ENCODE assay signal across 22 mouse cellular contexts in genomic region chr5:139572526-139572925, GRCm38 (mm10). TPM values are rescaled to one million over a fixed set of nuclear protein-coding genes. Genes with fewer than 3 reads are reported as not detected.
DNase-seq lines count a peak whose midpoint lies in the region; ATAC-seq and TF ChIP-seq lines count a peak whose summit lies in the region.
"Had no signal": no experiment of that assay in that cellular context is flagged by ENCODE, and none has a peak within 500 bp of the region (broad histone marks: within the 10 kb centered on the region; RNA-seq: fewer than 3 reads in every experiment).

No protein-coding gene starts in this region.

- H3K27me3 ChIP-seq in kidney, postnatal 0 days (ENCODE audit: insufficient read depth, low read length), result no peaks in the 10 kb centered on the region
- H3K27me3 ChIP-seq in midbrain, embryonic 14.5 days (ENCODE audit: control insufficient read depth, insufficient read depth, low read length), result 0 out of 2 replicates have a peak, but pooled peaks cover 3% of the 10 kb centered on the region
- peaks cover 12% of the 10 kb centered on the region for H3K27me3 ChIP-seq in midbrain, embryonic 13.5 days
- peaks cover 13% of the 10 kb centered on the region; the same call in 1 of the 2 replicates for H3K27me3 ChIP-seq in neural tube, embryonic 12.5 days (replicated peaks)

- 0 out of 2 replicates have a peak overlapping the region, but pooled peaks have one; percentile 14 for H3K27ac ChIP-seq in kidney, postnatal 0 days
- H3K27ac ChIP-seq in midbrain, embryonic 14.5 days (replicated peaks; ENCODE audit: low read depth, low read length), result no peak overlapping the region
- no peak overlapping the region for H3K27ac ChIP-seq in midbrain, embryonic 13.5 days
- no peak overlapping the region for H3K27ac ChIP-seq in neural tube, embryonic 12.5 days
- H3K27ac ChIP-seq: embryonic facial prominence, embryonic 12.5 days; gastrocnemius, adult 2 months; hindbrain, embryonic 15.5 days; limb, embryonic 15.5 days; stomach, postnatal 0 days had no signal

- H3K36me3 ChIP-seq in kidney, postnatal 0 days (ENCODE audit: insufficient read depth, low read length), result no peaks in the 10 kb centered on the region
- no peaks in the 10 kb centered on the region for H3K36me3 ChIP-seq in midbrain, embryonic 14.5 days (ENCODE audit: control insufficient read depth, insufficient read depth, low read length)
- 0 out of 2 replicates have a peak, but pooled peaks cover 5% of the 10 kb centered on the region for H3K36me3 ChIP-seq in midbrain, embryonic 13.5 days
- H3K36me3 ChIP-seq in neural tube, embryonic 12.5 days, result no peaks in the 10 kb centered on the region
- H3K36me3 ChIP-seq: embryonic facial prominence, embryonic 12.5 days; hindbrain, embryonic 15.5 days; limb, embryonic 15.5 days had no signal

- H3K9me3 ChIP-seq in kidney, postnatal 0 days (replicated peaks; ENCODE audit: low read length), result no peaks in the 10 kb centered on the region
- 0 out of 2 replicates have a peak, but pooled peaks cover 4% of the 10 kb centered on the region for H3K9me3 ChIP-seq in midbrain, embryonic 14.5 days (ENCODE audit: control insufficient read depth, low read length)
- H3K9me3 ChIP-seq in midbrain, embryonic 13.5 days, result no peaks in the 10 kb centered on the region; the same call in 1 of the 2 replicates
- peaks cover 8% of the 10 kb centered on the region; the same call in 1 of the 2 replicates for H3K9me3 ChIP-seq in neural tube, embryonic 12.5 days
- H3K9me3 ChIP-seq: embryonic facial prominence, embryonic 12.5 days; hindbrain, embryonic 15.5 days; limb, embryonic 15.5 days had no signal

- peak; percentile 93 for DNase-seq in kidney, postnatal 0 days (ENCODE audit: low spot score)
- DNase-seq in kidney, adult 9 months, result no peak
- peak; percentile 40 for DNase-seq in midbrain, embryonic 14.5 days
- peak; percentile 66 for DNase-seq in embryo, embryonic 11 days
- DNase-seq in right cerebral cortex, postnatal 14 days, result no peak
- DNase-seq: adrenal gland, postnatal 25 days; cerebellum, adult 9-10 months; gastrocnemius, adult 2 months; heart, adult 18-20 months; lung, adult 18-20 months; thymus, postnatal 14 days had no signal

- H3K4me2 ChIP-seq in kidney, postnatal 0 days (ENCODE audit: low read length), result no peak overlapping the region
- H3K4me2 ChIP-seq in midbrain, embryonic 14.5 days (ENCODE audit: low read length), result no peak overlapping the region
- H3K4me2 ChIP-seq in midbrain, embryonic 13.5 days (replicated peaks), result no peak overlapping the region
- peak overlapping the region; percentile 22; the same call in 1 of the 2 replicates for H3K4me2 ChIP-seq in neural tube, embryonic 12.5 days (replicated peaks)
- H3K4me2 ChIP-seq: embryonic facial prominence, embryonic 12.5 days; hindbrain, embryonic 15.5 days; limb, embryonic 15.5 days had no signal

- no peak overlapping the region for H3K4me3 ChIP-seq in kidney, postnatal 0 days (replicated peaks; ENCODE audit: low read depth, low read length)
- no peak overlapping the region for H3K4me3 ChIP-seq in midbrain, embryonic 14.5 days (replicated peaks; ENCODE audit: low read depth, low read length)
- H3K4me3 ChIP-seq in midbrain, embryonic 13.5 days (replicated peaks), result no peak overlapping the region
- H3K4me3 ChIP-seq in neural tube, embryonic 12.5 days, result no peak overlapping the region
- H3K4me3 ChIP-seq: embryonic facial prominence, embryonic 12.5 days; gastrocnemius, adult 2 months; hindbrain, embryonic 15.5 days; limb, embryonic 15.5 days had no signal

- H3K9ac ChIP-seq in kidney, postnatal 0 days (ENCODE audit: low read depth, low read length), result no peak overlapping the region
- H3K9ac ChIP-seq in midbrain, embryonic 14.5 days (replicated peaks; ENCODE audit: low read length), result no peak overlapping the region
- H3K9ac ChIP-seq in midbrain, embryonic 13.5 days (replicated peaks), result no peak overlapping the region
- no peak overlapping the region for H3K9ac ChIP-seq in neural tube, embryonic 12.5 days
- H3K9ac ChIP-seq: embryonic facial prominence, embryonic 12.5 days; hindbrain, embryonic 15.5 days; limb, embryonic 15.5 days had no signal

- peak; percentile 70; the same call in 1 of the 2 replicates for ATAC-seq in kidney, postnatal 0 days (replicated peaks; ENCODE audit: low FRiP score, low read depth)
- ATAC-seq in midbrain, embryonic 14.5 days (ENCODE audit: low FRiP score, low TSS enrichment), result no peak
- ATAC-seq in midbrain, embryonic 13.5 days, result no peak
- ATAC-seq in neural tube, embryonic 12.5 days (ENCODE audit: low FRiP score, low read depth), result no peak
- ATAC-seq: activated CD4-positive, CD25-positive, alpha-beta regulatory T cell, adult 4 months; forebrain, embryonic 14.5 days; intestine, postnatal 0 days had no signal

- WGBS in kidney, postnatal 0 days, result 4% methylated on average over 7 of the region's 7 CpGs
- 18% methylated on average over 7 of the region's 7 CpGs for WGBS in midbrain, embryonic 14.5 days
- 23% methylated on average over 7 of the region's 7 CpGs for WGBS in midbrain, embryonic 13.5 days
- WGBS in neural tube, embryonic 12.5 days, result 6% methylated on average over 7 of the region's 7 CpGs

- no peak for TF ChIP-seq CTCF in kidney, postnatal 0 days (IDR thresholded peaks at IDR 0.05; ENCODE audit: low read depth)

- 0 out of 2 replicates have a peak, but pooled peaks cover 3% of the 10 kb centered on the region for H3K4me1 ChIP-seq in kidney, postnatal 0 days (replicated peaks; ENCODE audit: insufficient read depth, low read length)
- H3K4me1 ChIP-seq in midbrain, embryonic 14.5 days (ENCODE audit: control insufficient read depth, insufficient read depth, low read length), result peaks cover 3% of the 10 kb centered on the region; the same call in 1 of the 2 replicates
- peaks cover 19% of the 10 kb centered on the region for H3K4me1 ChIP-seq in midbrain, embryonic 13.5 days (replicated peaks)
- H3K4me1 ChIP-seq in neural tube, embryonic 12.5 days, result peaks cover 14% of the 10 kb centered on the region
- H3K4me1 ChIP-seq: limb, embryonic 15.5 days had no signal

RNA-seq across cellular contexts. Expression of gene Uncx, which starts 29.2 kb away (rescaled TPM):
- 44.8 and 50.9 TPM in 2 replicates for polyA plus RNA-seq in kidney, postnatal 0 days (2015; fragmentation: Nextera tagmentation; extraction: Ambion mirVana)
- 39.6 and 44.0 TPM in 2 replicates for polyA plus RNA-seq in midbrain, embryonic 14.5 days (2014; fragmentation: Nextera tagmentation; extraction: Ambion mirVana)
- 48.5 and 58.7 TPM in 2 replicates for polyA plus RNA-seq in midbrain, embryonic 13.5 days (2015; fragmentation: Nextera tagmentation; extraction: Ambion mirVana)
- polyA plus RNA-seq in neural tube, embryonic 12.5 days (2016; fragmentation: Nextera tagmentation; extraction: Ambion mirVana), result 92.9 and 107 TPM in 2 replicates
- polyA plus RNA-seq: activated CD4-positive, CD25-positive, alpha-beta regulatory T cell, adult 4 months; heart, postnatal 0 days; intestine, postnatal 0 days; spleen, adult 2 months; stomach, postnatal 0 days had no signal

Comparison
In these comparisons a context has a peak if more than half of its experiments do, and no peak if none do; other contexts are left out.
1. DNase-seq: peak in kidney, postnatal 0 days (single experiment), midbrain, embryonic 14.5 days (single experiment) and embryo, embryonic 11 days (single experiment); none in kidney, adult 9 months (single experiment) and right cerebral cortex, postnatal 14 days (single experiment).